In genomic region chr13:59177003-59177402, GRCm38 (mm10) we compare ENCODE assay signal across 20 mouse cellular contexts.
DNase-seq lines count a peak whose midpoint lies in the region; ATAC-seq lines count a peak whose summit lies in the region.
"Had no signal": no experiment of that assay in that cellular context is flagged by ENCODE, and none has a peak within 500 bp of the region (broad histone marks: within the 10 kb centered on the region; RNA-seq: fewer than 3 reads in every experiment).

No protein-coding gene starts in this region.

- H3K4me1 ChIP-seq in embryonic facial prominence, embryonic 11.5 days (ENCODE audit: control insufficient read depth, insufficient read depth, low read length), result no peaks in the 10 kb centered on the region
- no peaks in the 10 kb centered on the region for H3K4me1 ChIP-seq in embryonic facial prominence, embryonic 10.5 days
- peaks cover 11% of the 10 kb centered on the region for H3K4me1 ChIP-seq in neural tube, embryonic 13.5 days (replicated peaks)
- H3K4me1 ChIP-seq in limb, embryonic 11.5 days (ENCODE audit: control insufficient read depth, insufficient read depth, low read length), result peaks cover 6% of the 10 kb centered on the region; the same call in 1 of the 2 replicates
- H3K4me1 ChIP-seq: heart, embryonic 12.5 days had no signal

- no peaks in the 10 kb centered on the region for H3K9me3 ChIP-seq in embryonic facial prominence, embryonic 11.5 days (replicated peaks; ENCODE audit: control insufficient read depth, low read length)
- no peaks in the 10 kb centered on the region for H3K9me3 ChIP-seq in embryonic facial prominence, embryonic 10.5 days
- no peaks in the 10 kb centered on the region for H3K9me3 ChIP-seq in neural tube, embryonic 13.5 days
- H3K9me3 ChIP-seq in limb, embryonic 11.5 days (ENCODE audit: control insufficient read depth, low read length), result no peaks in the 10 kb centered on the region
- H3K9me3 ChIP-seq: heart, embryonic 12.5 days; hindbrain, embryonic 15.5 days; midbrain, embryonic 10.5 days had no signal

- WGBS in embryonic facial prominence, embryonic 11.5 days, result 68% methylated on average over 9 of the region's 9 CpGs
- WGBS in embryonic facial prominence, embryonic 10.5 days, result 76% methylated on average over 9 of the region's 9 CpGs
- 65% methylated on average over 9 of the region's 9 CpGs for WGBS in neural tube, embryonic 13.5 days
- 43% methylated on average over 9 of the region's 9 CpGs for WGBS in limb, embryonic 11.5 days

- no peak overlapping the region for H3K4me2 ChIP-seq in embryonic facial prominence, embryonic 11.5 days (ENCODE audit: low read depth, low read length)
- no peak overlapping the region for H3K4me2 ChIP-seq in neural tube, embryonic 13.5 days
- H3K4me2 ChIP-seq in limb, embryonic 11.5 days (ENCODE audit: low read depth, severe bottlenecking), result no peak overlapping the region
- H3K4me2 ChIP-seq: heart, embryonic 12.5 days; hindbrain, embryonic 15.5 days had no signal

- ATAC-seq in embryonic facial prominence, embryonic 11.5 days (replicated peaks; ENCODE audit: insufficient number of reproducible peaks, low FRiP score, low TSS enrichment, low read depth), result no peak
- no peak for ATAC-seq in neural tube, embryonic 13.5 days (ENCODE audit: low read depth)
- ATAC-seq in limb, embryonic 11.5 days (ENCODE audit: insufficient number of reproducible peaks, low FRiP score, low TSS enrichment, low read depth), result no peak
- ATAC-seq in activated CD4-positive, CD25-positive, alpha-beta regulatory T cell, adult 4 months, result no peak
- ATAC-seq: forebrain, embryonic 16.5 days had no signal

- no peaks in the 10 kb centered on the region for H3K27me3 ChIP-seq in embryonic facial prominence, embryonic 11.5 days (ENCODE audit: control insufficient read depth, insufficient read depth, low read length)
- H3K27me3 ChIP-seq in embryonic facial prominence, embryonic 10.5 days (replicated peaks; ENCODE audit: low read depth, poor library complexity, severe bottlenecking), result no peaks in the 10 kb centered on the region
- no peaks in the 10 kb centered on the region for H3K27me3 ChIP-seq in neural tube, embryonic 13.5 days
- no peaks in the 10 kb centered on the region for H3K27me3 ChIP-seq in limb, embryonic 11.5 days (ENCODE audit: control insufficient read depth, insufficient read depth, low read length)
- H3K27me3 ChIP-seq: CH12.LX; heart, embryonic 12.5 days; hindbrain, embryonic 15.5 days had no signal

- peak; percentile 54 for DNase-seq in embryonic facial prominence, embryonic 11.5 days (ENCODE audit: low spot score)
- no peak for DNase-seq in embryonic facial prominence, embryonic 10.5 days (ENCODE audit: low spot score)
- DNase-seq in neural tube, embryonic 10.5 days (ENCODE audit: extremely low spot score, low spot score), result no peak
- DNase-seq in limb, embryonic 11.5 days (ENCODE audit: low spot score), result peak; percentile 44
- no peak for DNase-seq in right cerebral cortex, postnatal 14 days
- no peak for DNase-seq in layer of hippocampus, adult 11-12 months (ENCODE audit: low spot score)
- DNase-seq: adrenal gland, postnatal 10 days; cerebellum, adult 11 months; cerebellum, postnatal 25 days; heart, postnatal 36 days; left cerebral cortex, postnatal 4 days; thymus, adult 18-20 months had no signal

- H3K27ac ChIP-seq in embryonic facial prominence, embryonic 11.5 days (replicated peaks; ENCODE audit: low read depth, low read length), result no peak overlapping the region
- H3K27ac ChIP-seq in embryonic facial prominence, embryonic 10.5 days (replicated peaks), result no peak overlapping the region
- 0 out of 2 replicates have a peak overlapping the region, but pooled peaks have one; percentile 7 for H3K27ac ChIP-seq in neural tube, embryonic 13.5 days (replicated peaks)
- H3K27ac ChIP-seq in limb, embryonic 11.5 days (replicated peaks; ENCODE audit: low read depth, low read length), result peak overlapping the region; percentile 45; the same call in 1 of the 2 replicates
- H3K27ac ChIP-seq: hindbrain, embryonic 15.5 days had no signal

- H3K36me3 ChIP-seq in embryonic facial prominence, embryonic 11.5 days (replicated peaks; ENCODE audit: control insufficient read depth, insufficient read depth, low read depth, low read length), result no peaks in the 10 kb centered on the region
- no peaks in the 10 kb centered on the region for H3K36me3 ChIP-seq in embryonic facial prominence, embryonic 10.5 days (replicated peaks)
- no peaks in the 10 kb centered on the region for H3K36me3 ChIP-seq in neural tube, embryonic 13.5 days
- no peaks in the 10 kb centered on the region for H3K36me3 ChIP-seq in limb, embryonic 11.5 days (ENCODE audit: control insufficient read depth, insufficient read depth, low read length)
- H3K36me3 ChIP-seq: heart, embryonic 12.5 days; hindbrain, embryonic 15.5 days; midbrain, embryonic 10.5 days had no signal

- H3K9ac ChIP-seq in embryonic facial prominence, embryonic 11.5 days (replicated peaks; ENCODE audit: low read length), result no peak overlapping the region
- H3K9ac ChIP-seq in neural tube, embryonic 13.5 days, result no peak overlapping the region
- peak overlapping the region; percentile 12; the same call in 1 of the 2 replicates for H3K9ac ChIP-seq in limb, embryonic 11.5 days (ENCODE audit: low read length)
- H3K9ac ChIP-seq: heart, embryonic 12.5 days; hindbrain, embryonic 15.5 days had no signal

- no peak overlapping the region for H3K4me3 ChIP-seq in embryonic facial prominence, embryonic 11.5 days (ENCODE audit: low read depth, low read length)
- no peak overlapping the region for H3K4me3 ChIP-seq in embryonic facial prominence, embryonic 10.5 days
- H3K4me3 ChIP-seq in neural tube, embryonic 13.5 days, result no peak overlapping the region
- no peak overlapping the region for H3K4me3 ChIP-seq in limb, embryonic 11.5 days (ENCODE audit: low read depth, low read length)
- H3K4me3 ChIP-seq: erythroblast, embryonic 14.5 days; heart, embryonic 12.5 days; hindbrain, embryonic 15.5 days; midbrain, embryonic 10.5 days had no signal

Comparison
In these comparisons a context has a peak if more than half of its experiments do, and no peak if none do; other contexts are left out.
1. DNase-seq: peak in embryonic facial prominence, embryonic 11.5 days (single experiment) and limb, embryonic 11.5 days (single experiment); none in embryonic facial prominence, embryonic 10.5 days (single experiment), neural tube, embryonic 10.5 days (single experiment), right cerebral cortex, postnatal 14 days (single experiment) and layer of hippocampus, adult 11-12 months (single experiment).
2. H3K27ac ChIP-seq: peak in neural tube, embryonic 13.5 days (single experiment) and limb, embryonic 11.5 days (single experiment); none in embryonic facial prominence, embryonic 11.5 days (single experiment) and embryonic facial prominence, embryonic 10.5 days (single experiment).